Mouse (Mus musculus) forebrain, embryonic 15.5 days (tissue): ENCODE measurements around the gene Sowahd. TPM values are rescaled to one million over a fixed set of nuclear protein-coding genes. Genes with fewer than 3 reads are reported as not detected.
A peak's percentile ranks its signal among the peaks of the same experiment; 100 is the strongest.
"Not testable (repeated sequence)": the region's sequence is repeated elsewhere in the genome, so short reads cannot be mapped to it uniquely, and the experiment has no call there.

ENCODE experiments used
- ATAC-seq: fragments of 200-750 bp; cut with Nextera tagmentation; replicated peaks from 2 replicates; pipeline ENCODE4 v1.8.0; 2017; ENCODE audit warnings: mild to moderate bottlenecking, moderate TSS enrichment, moderate library complexity
- H3K27ac ChIP-seq: fragments of 300-500 bp; sonication (generic); replicated peaks from 2 replicates; pipeline ENCODE4 v1.5.1; 2015; ENCODE audit warnings: mild to moderate bottlenecking, inconsistent platforms
- H3K27me3 ChIP-seq: fragments of 300-500 bp; sonication (generic); 2 replicates; pipeline ENCODE4 v1.6.1; 2015; ENCODE audit warnings: inconsistent platforms
- H3K36me3 ChIP-seq: fragments of 300-500 bp; sonication (generic); 2 replicates; pipeline ENCODE4 v1.6.1; 2015; ENCODE audit warnings: mild to moderate bottlenecking, inconsistent platforms
- H3K4me1 ChIP-seq: fragments of 300-500 bp; sonication (generic); 2 replicates; pipeline ENCODE4 v1.6.1; 2015; ENCODE audit warnings: inconsistent platforms
- H3K4me2 ChIP-seq: fragments of 300-500 bp; sonication (generic); replicated peaks from 2 replicates; pipeline ENCODE4 v1.6.1; 2015; ENCODE audit warnings: mild to moderate bottlenecking, inconsistent platforms
- H3K4me3 ChIP-seq: fragments of 300-500 bp; sonication (generic); 2 replicates; pipeline ENCODE4 v1.5.1; 2015; ENCODE audit warnings: mild to moderate bottlenecking, inconsistent platforms
- H3K9ac ChIP-seq: fragments of 300-500 bp; sonication (generic); replicated peaks from 2 replicates; pipeline ENCODE4 v1.6.1; 2015; ENCODE audit warnings: mild to moderate bottlenecking, inconsistent platforms
- H3K9me3 ChIP-seq: fragments of 300-500 bp; sonication (generic); 2 replicates; pipeline ENCODE4 v1.6.1; 2016; ENCODE audit warnings: inconsistent platforms
- WGBS: fragments of 180-500 bp; shearing (Covaris S2); methylation state at CpG from one replicate; pipeline ENCODE4 v1.1.7; 2015; ENCODE audit warnings: mixed read lengths; 5-methylcytosine and 5-hydroxymethylcytosine counted together
- polyA plus RNA-seq: library from polyadenylated mRNA; unstranded; fragments of >200 nt; fragmentation: Nextera tagmentation; extraction: Ambion mirVana; gene quantifications from 2 replicates; pipeline ENCODE4 v1.2.1, GENCODE M21; 2015

Sowahd gene
- polyA plus RNA-seq, 1 experiment from 2014 or later = not detected

DNA sequence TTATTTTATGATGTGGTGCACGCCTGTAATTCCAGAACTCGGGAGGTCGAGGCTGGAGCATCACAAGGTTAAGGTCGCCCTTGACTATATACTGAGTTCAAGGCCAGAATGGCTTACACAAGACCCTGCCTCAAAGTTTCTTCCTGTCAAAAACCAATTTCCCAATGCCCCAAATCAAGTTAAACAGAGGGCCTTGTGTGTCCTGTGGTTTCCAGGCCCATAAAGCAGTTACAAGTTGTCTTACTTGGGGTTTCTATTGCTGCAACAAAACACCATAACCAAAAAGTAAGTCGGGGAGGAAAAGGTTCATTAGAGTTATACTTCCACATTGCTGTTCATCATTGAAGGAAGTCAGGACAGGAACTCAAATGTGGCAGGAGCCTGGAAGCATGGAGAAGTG is 20.1 kb downstream of the Sowahd start:
- ATAC-seq = no peak
- Histone ChIP-seq H3K9ac (no peak overlapping the region), H3K4me3 (no peak overlapping the region), H3K27ac (no peak overlapping the region), H3K9me3 (no peaks in the 10 kb centered on the region), H3K4me1 (no peaks in the 10 kb centered on the region), H3K36me3 (no peaks in the 10 kb centered on the region), H3K27me3 (no peaks in the 10 kb centered on the region), H3K4me2 (no peak overlapping the region)
- WGBS = 95% methylated on average over 5 of the region's 5 CpGs

DNA sequence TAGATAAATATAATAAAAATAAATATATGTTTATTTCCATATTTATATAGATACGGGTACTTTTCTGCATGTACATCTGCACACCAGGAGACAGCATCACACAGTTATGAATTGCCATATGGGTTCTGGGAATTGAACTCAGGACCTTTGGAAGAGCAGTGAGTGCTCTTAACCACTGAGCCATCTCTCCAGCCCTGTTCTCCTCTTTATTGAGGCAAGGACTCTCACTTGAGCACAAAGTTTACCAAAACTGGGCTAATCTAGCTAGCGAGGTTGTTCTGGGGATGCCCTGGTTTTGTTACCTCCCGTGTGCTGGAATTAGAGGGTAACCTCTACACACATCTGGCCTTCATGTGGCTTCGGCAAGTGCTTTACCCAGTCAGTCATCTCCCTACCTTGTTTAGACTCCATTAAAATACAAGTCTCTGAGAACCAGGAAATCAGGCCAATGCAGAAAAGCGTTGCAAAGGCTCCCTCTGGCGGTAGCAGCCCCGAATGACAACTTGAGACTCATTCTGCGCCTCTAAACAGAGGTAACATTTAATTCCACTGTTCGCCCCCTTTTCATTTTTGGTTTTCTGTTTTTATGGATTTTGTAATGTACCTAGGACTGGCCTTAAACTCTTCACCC is 25.7 kb downstream of the Sowahd start:
- WGBS = 37% methylated on average over 9 of the region's 9 CpGs
- Histone ChIP-seq H3K27me3 (no peaks in the 10 kb centered on the region), H3K4me1 (no peaks in the 10 kb centered on the region), H3K9me3 (no peaks in the 10 kb centered on the region), H3K27ac (no peak overlapping the region), H3K9ac (no peak overlapping the region), H3K36me3 (no peaks in the 10 kb centered on the region), H3K4me3 (no peak overlapping the region), H3K4me2 (no peak overlapping the region)
- peak; percentile 35; the same call in 1 of the 2 replicates for ATAC-seq

DNA sequence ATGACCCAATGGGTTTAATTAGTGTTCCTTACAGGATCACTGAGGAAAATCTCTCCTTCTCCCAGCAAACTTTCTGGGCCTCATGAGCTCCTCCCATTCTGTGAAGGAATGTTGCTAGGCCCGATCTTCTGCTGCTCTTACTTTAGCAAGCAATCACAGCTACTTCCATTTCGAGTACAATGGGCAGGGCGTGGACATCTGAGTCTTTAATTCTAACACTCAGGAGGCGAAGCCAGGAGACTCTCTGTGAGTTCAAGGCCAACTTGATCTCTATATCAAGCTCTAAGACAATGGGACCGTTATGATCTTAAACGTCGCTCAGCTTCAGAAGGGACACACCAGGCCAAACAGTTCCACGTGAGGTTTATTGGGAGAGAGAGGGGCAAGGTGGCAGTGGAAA is 28.0 kb downstream of the Sowahd start:
- WGBS = 80% methylated on average over 8 of the region's 8 CpGs
- Histone ChIP-seq H3K4me1 (no peaks in the 10 kb centered on the region), H3K27me3 (no peaks in the 10 kb centered on the region), H3K9ac (no peak overlapping the region), H3K36me3 (no peaks in the 10 kb centered on the region; the same call in 1 of the 2 replicates), H3K4me2 (no peak overlapping the region), H3K27ac (no peak overlapping the region), H3K9me3 (no peaks in the 10 kb centered on the region), H3K4me3 (no peak overlapping the region)
- no peak for ATAC-seq

DNA sequence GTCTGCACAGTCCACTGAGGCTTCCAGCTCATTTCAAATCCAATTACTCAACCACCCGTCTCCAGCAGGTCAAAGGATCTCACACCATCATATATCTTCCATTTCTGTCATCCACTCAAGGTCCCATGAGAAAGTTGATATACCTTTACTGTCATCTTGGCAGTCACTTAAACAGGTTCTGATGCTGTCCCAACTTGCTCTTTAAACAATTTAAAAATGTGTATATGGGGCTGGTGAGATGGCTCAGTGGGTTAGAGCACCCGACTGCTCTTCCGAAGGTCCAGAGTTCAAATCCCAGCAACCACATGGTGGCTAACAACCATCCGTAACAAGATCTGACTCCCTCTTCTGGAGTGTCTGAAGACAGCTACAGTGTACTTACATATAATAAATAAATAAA is 31.7 kb downstream of the Sowahd start:
- H3K4me2 ChIP-seq, H3K4me3 ChIP-seq, H3K27me3 ChIP-seq, H3K27ac ChIP-seq, ATAC-seq, H3K9me3 ChIP-seq, H3K36me3 ChIP-seq, H3K9ac ChIP-seq: not testable (repeated sequence)
- 69% methylated on average over 4 of the region's 4 CpGs for WGBS
- H3K4me1 ChIP-seq = peaks cover 11% of the 10 kb centered on the region

- Histone ChIP-seq H3K9ac (no peak overlapping the region), H3K27ac (no peak overlapping the region), H3K27me3 (no peaks in the 10 kb centered on the region), H3K36me3 (no peaks in the 10 kb centered on the region; the same call in 1 of the 2 replicates), H3K4me1 (peaks cover 11% of the 10 kb centered on the region), H3K4me3 (no peak overlapping the region), H3K4me2 (no peak overlapping the region), H3K9me3 (no peaks in the 10 kb centered on the region)
- WGBS = 55% methylated on average over 6 of the region's 6 CpGs
- ATAC-seq = no peak
These were observed 32.5 kb downstream of the Sowahd start for GRCm38 (mm10) chrX:37081194-37081593.

DNA sequence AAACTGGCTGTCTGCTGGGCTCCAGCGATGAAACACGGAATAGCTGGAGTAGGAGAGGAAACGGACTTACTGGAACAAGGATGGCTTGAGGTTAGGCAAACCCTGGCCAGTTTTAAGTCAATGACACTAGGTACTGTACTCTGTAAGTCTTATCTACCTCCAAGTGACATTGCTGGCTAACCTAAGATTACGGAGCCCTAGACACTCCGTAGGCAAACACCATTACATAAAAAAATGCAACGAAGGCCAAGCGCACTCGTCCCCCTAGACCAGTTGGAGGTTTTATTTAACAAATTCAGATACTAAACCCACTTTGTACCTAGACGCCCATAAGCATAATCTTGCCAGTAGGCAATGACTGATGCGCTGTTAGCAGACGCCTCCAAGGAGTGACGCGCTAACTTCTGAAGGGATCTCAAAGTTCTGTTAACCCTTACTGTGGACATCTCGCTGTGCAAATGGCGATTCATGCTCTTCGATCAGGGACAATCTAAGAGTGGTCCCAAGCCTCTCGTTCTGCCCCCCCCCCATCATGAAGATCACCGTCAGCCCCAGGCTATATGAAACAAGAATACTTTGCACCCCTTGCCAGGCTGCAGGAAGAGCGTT is 35.8 kb downstream of the Sowahd start:
- Histone ChIP-seq H3K36me3 (no peaks in the 10 kb centered on the region; the same call in 1 of the 2 replicates), H3K4me3 (peak overlapping the region; percentile 58), H3K4me2 (peak overlapping the region; percentile 60), H3K27me3 (no peaks in the 10 kb centered on the region), H3K9ac (peak overlapping the region; percentile 58), H3K9me3 (no peaks in the 10 kb centered on the region), H3K27ac (peak overlapping the region; percentile 90), H3K4me1 (peaks cover 11% of the 10 kb centered on the region)
- ATAC-seq = peak; percentile 20
- WGBS = 32% methylated on average over 19 of the region's 19 CpGs

DNA sequence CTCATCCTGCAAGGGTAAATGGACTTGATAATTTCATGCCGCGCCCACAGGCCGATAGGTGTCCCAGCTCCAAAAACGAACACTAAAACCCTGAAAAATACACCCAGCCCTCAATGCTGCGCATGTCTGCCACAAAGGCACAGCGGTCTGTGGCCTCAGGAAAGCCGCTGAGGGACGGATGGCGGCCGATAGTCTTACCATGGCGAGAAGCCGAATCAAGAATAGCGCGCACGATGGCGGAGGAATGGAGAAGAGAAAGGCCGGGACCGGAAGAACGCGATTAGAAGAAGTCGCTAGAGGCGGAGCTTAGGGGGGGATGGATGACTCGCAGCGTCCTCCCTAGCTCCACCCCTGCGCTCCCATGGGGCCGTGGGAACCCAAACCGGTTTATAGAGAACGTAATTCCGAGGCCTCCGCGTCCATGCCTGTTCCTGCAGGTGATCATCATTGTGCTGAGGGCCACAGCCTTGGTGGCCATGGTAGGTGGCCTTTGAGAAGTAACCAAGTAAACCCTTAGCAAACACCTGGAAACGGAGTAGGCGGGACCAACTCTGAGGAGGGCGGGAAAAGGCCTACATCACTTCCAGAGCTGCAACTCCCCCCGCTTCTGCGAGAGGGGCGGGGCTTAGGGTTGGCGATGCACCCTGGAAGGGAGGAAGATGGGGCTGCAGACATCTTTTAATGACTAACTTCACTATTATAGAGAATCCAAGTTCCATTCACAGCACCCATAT is 36.4 kb downstream of the Sowahd start, which contains the start of gene Rpl39:
TSS of gene Rpl39 (minus strand) at position 476 of the 734 bp plus-strand sequence.
- Histone ChIP-seq H3K36me3 (no peaks in the 10 kb centered on the region; the same call in 1 of the 2 replicates), H3K27me3 (no peaks in the 10 kb centered on the region), H3K4me3 (peak within 1 kb of the TSS; percentile 58), H3K4me1 (peaks cover 11% of the 10 kb centered on the region), H3K9me3 (no peaks in the 10 kb centered on the region), H3K4me2 (peak within 1 kb of the TSS; percentile 60), H3K27ac (peak within 1 kb of the TSS; percentile 90), H3K9ac (peak within 1 kb of the TSS; percentile 58)
- 16% methylated on average over 38 of the region's 38 CpGs for WGBS
- ATAC-seq = peak; percentile 96

- peak overlapping the region; percentile 58 for H3K4me3 ChIP-seq
- no peaks in the 10 kb centered on the region for H3K27me3 ChIP-seq
- peak overlapping the region; percentile 49 for H3K9ac ChIP-seq
- WGBS = 28% methylated on average over 9 of the region's 9 CpGs
- peaks cover 11% of the 10 kb centered on the region for H3K4me1 ChIP-seq
- H3K9me3 ChIP-seq = no peaks in the 10 kb centered on the region
- no peak for ATAC-seq
- H3K4me2 ChIP-seq = peak overlapping the region; percentile 60
- H3K27ac ChIP-seq = peak overlapping the region; percentile 90
- no peaks in the 10 kb centered on the region; the same call in 1 of the 2 replicates for H3K36me3 ChIP-seq
These were observed 37.0 kb downstream of the Sowahd start for GRCm38 (mm10) chrX:37085665-37086064.

- Histone ChIP-seq H3K27me3 (no peaks in the 10 kb centered on the region), H3K36me3 (peaks cover 12% of the 10 kb centered on the region; the same call in 1 of the 2 replicates), H3K9me3 (no peaks in the 10 kb centered on the region), H3K4me2 (no peak overlapping the region), H3K4me1 (no peaks in the 10 kb centered on the region), H3K27ac (no peak overlapping the region), H3K4me3 (no peak overlapping the region), H3K9ac (no peak overlapping the region)
- no peak for ATAC-seq
- WGBS = 88% methylated on average over 1 of the region's 1 CpGs
These were observed 40.1 kb downstream of the Sowahd start for GRCm38 (mm10) chrX:37088778-37089177.

- WGBS = 94% methylated on average over 3 of the region's 3 CpGs
- ATAC-seq = no peak
These were observed 42.8 kb downstream of the Sowahd start for GRCm38 (mm10) chrX:37091457-37091856.

DNA sequence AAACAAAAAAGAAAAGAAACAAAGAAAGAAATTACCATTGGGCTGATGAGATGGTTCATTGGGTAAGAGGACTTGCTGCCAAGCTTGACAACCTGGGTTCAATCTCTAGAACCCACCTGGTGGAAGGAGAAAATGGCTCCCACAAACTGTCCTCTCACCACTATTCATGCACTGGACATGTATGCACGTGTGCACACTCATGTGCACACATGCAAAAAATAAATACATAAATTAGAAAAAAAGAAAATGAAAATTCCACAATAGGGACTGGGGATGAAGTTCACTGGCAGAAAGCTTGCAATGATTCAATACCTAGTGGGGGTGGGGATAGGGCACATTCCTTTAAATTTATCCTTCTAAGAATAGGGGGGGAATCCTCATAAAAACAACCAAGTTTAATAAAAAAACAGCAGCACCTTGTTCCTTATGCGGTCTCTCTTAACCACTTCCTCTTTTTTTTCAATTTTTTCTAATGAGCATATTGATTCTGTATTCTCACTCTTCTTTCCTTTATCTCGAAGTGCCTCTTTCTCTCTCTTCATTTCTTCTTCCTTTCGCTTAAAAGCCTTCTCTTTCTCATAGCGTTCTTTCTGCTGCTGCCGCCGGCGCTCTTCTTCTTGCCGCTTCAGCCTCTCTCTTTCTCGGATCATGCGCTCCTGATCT is 46.6 kb downstream of the Sowahd start:
- Histone ChIP-seq H3K4me1 (no peaks in the 10 kb centered on the region), H3K9me3 (no peaks in the 10 kb centered on the region), H3K27me3 (no peaks in the 10 kb centered on the region), H3K4me2 (no peak overlapping the region), H3K36me3 (peaks cover 27% of the 10 kb centered on the region; the same call in 1 of the 2 replicates), H3K4me3 (no peak overlapping the region), H3K27ac (no peak overlapping the region), H3K9ac (no peak overlapping the region)
- WGBS = 91% methylated on average over 11 of the region's 11 CpGs
- ATAC-seq = no peak

More at GRCm38 (mm10) chrX:37091457-37091856, 42.8 kb downstream of the Sowahd start:
- Histone ChIP-seq H3K27ac (no peak overlapping the region), H3K9ac (no peak overlapping the region), H3K36me3 (peaks cover 21% of the 10 kb centered on the region; the same call in 1 of the 2 replicates), H3K27me3 (no peaks in the 10 kb centered on the region), H3K4me3 (no peak overlapping the region), H3K4me1 (no peaks in the 10 kb centered on the region), H3K4me2 (no peak overlapping the region), H3K9me3 (no peaks in the 10 kb centered on the region)

GRCm38 (mm10) chrX:37098681-37099080 is 50.0 kb downstream of the Sowahd start:
- WGBS = 89% methylated on average over 3 of the region's 3 CpGs

More at GRCm38 (mm10) chrX:37098681-37099080, 50.0 kb downstream of the Sowahd start:
- Histone ChIP-seq H3K9me3 (no peaks in the 10 kb centered on the region), H3K4me1 (no peaks in the 10 kb centered on the region), H3K36me3 (peaks cover 19% of the 10 kb centered on the region; the same call in 1 of the 2 replicates), H3K9ac (no peak overlapping the region), H3K27ac (no peak overlapping the region), H3K4me3 (no peak overlapping the region), H3K4me2 (no peak overlapping the region), H3K27me3 (no peaks in the 10 kb centered on the region)
- no peak for ATAC-seq
